Mouse (Mus musculus): ENCODE results near the gene Dgkk. TPM values are rescaled to one million over a fixed set of nuclear protein-coding genes. Genes with fewer than 3 reads are reported as not detected.
"Not testable (repeated sequence)": the region's sequence is repeated elsewhere in the genome, so short reads cannot be mapped to it uniquely, and the experiment has no call there.

Gene Dgkk
- total RNA-seq (2021), result under 1 TPM; 0.35 to 0.45 TPM

DNA sequence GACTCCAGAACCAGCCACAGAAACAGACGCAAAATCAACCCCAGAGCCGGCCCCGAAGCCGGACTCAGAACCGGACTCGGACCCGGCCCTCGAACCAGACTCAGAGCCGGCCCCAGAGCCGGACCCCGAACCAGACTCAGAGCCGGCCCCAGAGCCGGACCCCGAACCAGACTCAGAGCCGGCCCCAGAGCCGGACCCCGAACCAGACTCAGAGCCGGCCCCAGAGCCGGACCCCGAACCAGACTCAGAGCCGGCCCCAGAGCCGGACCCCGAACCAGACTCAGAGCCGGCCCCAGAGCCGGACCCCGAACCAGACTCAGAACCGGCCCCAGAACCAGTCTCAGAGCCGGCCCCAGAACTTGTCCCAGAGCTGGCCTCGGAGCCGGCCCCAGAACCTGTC, at the start of gene Dgkk:
Gene Dgkk, plus strand, starts transcription at position 301 of the 400 bp plus-strand sequence.
- not testable (repeated sequence) for DNase-seq

DNA sequence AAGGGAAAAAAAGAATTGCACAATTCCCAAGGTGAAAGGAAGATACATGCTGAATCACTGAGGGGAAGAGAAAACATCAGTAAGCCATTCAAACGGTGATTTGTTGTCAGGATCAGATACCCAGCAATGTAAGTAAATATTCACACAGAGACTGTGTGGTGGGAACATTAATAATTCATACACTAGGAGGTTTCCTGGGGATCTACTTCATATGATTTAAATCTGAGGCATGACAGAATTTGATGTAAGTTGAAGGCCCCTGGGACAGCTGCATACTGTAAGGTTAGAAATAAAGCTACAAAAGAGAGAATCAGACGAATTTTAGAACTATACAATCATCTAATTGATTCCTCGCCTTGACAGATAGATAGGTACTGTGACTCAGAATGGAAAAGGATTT, 45.1 kb upstream of the Dgkk start:
- no peak for DNase-seq

DNA sequence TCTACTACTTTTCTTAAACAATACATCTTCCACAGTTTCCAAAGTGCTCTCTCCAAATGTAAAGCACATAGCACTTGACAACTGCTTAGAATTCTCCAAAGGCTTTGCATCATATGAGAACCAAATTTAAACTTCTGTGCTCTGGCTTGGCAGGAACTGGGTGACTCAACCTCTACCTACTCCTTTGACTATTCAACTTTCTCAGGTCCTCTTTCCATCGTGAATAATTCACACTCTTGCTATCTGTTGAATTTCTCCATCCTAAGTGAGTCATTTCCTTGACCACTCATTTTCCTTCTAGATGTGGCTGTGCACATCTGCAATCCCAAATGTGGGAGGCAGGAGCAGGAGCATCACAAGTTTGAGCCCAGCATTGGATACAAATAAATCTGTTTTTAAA, 28.4 kb upstream of the Dgkk start:
- DNase-seq, result no peak

DNA sequence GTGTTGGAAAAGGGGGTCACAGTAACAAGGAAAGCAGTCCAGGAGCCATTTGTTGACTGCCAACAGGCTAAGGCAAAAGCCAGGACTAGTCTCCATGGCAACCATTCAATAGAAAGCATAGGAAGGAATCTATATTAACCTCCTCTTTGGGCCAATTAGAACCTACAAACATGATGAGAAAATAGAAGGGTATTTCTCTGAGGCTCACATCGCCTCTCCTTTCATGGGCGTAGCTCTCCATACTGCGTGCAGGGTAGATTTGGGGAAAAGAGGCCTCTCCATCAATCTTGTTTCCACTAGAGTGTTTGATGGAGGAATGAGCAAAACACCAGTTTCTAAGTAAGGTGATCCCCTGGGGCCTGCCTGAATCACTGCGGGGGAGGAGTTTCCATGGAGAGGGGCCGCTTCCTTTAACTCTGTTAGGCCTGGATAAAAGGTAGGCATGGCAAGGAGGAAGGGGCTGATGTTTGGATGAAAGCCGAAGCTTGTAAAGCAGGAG, 27.5 kb upstream of the Dgkk start:
- DNase-seq, result no peak

DNA sequence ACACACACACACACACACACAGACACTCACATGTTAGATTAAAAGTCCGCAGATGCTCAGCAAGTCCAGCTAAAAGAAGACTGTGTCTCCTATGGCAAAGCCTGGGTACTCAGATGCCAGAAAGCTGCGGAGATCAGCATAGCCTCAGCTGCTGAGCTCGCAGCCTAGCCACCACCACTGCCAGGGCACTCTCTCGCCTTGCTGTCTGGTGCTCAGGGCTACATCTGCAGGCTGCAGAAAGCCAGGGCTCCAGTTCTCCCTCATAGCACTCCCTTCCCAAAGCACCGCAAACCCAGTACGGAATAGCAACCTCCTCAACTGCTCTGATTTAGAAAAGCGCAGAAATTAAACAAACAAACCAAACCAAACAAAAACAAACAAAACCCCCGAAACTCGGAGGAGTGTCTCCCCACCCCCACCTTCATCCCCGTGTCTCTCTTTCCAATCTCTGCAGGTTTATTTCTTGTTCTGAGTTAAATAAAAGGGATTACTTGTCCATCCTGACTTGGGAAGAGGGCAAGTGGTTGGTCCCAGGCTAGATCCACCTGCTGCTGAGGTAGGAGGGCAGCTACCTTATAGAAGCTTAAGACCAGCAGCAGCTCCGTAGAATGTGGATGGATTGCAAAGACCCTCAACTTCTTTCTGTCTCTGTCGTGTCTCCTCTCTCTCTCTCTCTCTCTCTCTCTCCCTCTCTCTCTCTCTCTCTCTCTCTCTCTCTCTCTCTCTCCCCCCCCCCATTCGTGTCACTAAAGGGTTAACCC, 1.4 kb upstream of the Dgkk start:
- no peak for DNase-seq

DNA sequence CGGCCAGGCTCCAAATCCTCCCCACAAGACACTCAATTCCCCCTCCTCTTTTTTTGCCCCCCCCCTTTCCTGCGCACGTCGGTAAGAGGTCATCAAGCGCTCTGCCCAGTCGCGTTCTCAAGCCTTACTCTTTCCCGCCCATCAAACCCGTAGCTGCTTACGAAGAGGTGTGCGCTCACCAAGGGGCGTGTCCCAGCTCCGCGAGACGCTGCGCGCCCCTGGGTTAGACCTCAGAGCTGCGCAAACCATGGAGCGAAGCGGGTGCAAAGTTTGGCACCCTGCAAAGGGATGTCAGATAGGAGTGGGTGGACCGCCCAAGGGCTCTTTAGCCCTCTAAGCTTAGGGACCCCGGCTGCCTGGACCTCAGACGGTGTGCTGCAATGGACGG, 862 bp upstream of the Dgkk start:
- no peak for DNase-seq

DNA sequence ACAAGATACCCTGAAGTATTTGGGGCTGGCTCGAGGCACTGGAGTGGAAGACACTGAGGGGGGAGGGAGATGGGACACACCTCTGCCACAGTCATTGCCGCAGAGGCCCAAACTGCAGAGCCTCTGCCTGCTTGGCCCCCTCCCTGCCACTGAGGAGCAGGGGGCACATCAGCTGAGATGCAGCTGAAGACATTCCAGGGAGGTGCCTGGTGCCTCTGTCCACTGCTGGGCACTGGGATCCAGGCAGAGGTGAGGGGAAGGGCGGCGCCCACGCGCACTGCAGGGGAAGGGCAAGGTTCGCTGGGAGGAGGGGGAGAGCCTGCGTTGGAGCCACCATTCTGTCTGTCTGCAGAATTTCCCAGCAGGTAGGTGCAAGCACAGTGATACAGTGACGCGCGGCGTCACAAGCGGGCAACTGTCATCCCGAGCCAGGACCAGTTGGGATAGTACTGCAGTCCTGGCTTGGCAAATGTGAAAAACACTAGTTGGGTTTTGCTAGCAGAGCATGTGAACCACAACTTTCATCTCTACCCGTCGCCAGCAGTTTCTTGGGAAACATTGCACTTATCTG, 948 bp downstream of the Dgkk start:
- DNase-seq, result no peak

DNA sequence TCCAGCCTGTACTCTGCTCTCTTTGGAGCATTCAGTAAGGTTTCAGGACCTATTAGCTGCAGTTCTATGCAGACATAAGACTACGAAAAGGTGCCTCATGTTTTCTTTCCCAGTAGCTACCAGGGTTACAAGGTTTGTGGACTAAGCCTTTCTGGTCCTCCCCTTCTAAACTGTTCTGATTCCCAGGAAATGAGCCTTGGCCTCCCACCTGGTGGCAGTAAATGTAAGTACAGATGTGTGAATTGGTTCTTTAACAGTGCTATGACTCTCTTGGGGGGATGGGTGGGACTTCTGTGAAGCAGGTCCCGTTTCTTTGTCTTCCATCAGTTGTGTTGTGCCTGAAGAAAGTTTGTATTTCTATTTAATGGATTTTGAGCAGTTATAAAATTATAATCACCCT, 53.4 kb downstream of the Dgkk start:
- no peak for DNase-seq

DNA sequence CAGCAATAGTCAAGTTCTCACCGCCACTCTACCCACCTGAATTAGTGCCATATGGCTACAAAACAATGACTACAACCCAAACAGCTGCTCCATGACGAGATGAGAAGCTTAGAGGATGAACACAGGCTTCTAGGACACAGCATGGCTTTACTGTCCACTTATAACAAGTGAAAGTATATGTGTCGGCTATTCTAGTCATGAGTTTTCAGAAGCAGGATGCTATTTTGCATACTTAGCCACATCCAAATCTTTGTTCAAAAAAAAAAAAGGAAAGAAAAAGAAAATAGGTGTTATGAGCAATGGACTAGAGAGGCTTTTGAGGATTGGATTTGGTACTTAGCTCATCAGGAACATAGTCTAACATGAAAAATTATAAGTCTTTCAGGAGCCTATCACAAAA, 74.4 kb downstream of the Dgkk start:
- DNase-seq, result no peak

DNA sequence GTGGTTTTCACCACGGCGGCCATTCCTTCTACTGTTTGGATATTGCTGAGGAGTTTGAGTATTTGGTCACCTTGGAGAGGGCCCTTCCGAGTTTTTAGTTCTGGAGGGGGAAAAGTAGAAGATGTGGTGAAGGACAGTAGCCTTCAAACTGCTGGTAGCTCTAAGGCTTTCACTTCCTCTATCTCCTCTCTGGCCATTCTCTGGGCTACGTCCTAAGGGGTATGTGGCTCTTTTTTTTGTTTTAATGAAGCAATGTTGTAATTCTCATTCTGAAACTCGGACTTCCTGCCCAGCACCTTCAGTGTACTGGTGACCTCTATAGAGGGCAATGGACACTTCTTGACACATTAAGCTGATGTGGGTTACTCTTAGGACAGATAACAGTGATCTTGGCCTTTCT, 75.0 kb downstream of the Dgkk start:
- DNase-seq, result no peak

DNA sequence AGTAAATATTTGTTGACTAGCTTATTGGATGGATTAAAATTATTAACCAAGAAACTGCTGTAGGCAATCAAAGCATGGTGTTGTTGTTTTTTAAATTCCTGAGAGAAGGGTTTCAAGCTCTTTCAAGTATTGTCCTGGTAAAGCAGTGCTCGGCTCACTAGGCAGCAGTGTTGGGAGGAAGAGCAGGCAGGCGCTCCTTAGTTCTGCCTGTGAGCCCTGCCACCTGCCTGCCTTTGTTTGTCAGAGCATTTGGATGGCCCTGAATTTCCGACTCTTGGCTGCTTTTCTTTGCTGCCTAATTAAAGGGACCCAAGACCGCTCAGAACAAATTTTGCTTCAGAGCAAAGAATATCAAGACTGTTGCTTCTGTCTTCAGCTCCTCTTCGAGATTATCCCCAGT, 114.8 kb downstream of the Dgkk start:
- DNase-seq, result no peak

DNA sequence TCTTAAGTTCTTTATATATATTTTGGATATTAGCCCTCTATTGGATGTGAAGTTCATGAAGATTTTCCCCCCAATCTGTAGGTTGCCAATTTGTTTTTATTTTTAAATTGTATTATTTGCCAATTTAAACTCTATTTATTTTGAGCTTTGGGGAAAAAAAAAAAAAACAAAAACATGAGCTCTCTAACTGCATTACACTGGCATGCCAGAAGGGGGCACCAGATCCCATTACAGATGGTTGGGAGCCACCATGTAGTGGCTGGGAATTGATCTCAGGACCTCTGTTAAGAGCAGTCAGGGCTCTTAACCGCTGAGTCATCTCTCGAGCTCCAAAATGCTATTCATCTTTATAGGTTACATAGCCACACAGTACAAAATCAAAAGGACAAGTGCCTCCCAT, 131.9 kb downstream of the Dgkk start:
- no peak for DNase-seq

DNA sequence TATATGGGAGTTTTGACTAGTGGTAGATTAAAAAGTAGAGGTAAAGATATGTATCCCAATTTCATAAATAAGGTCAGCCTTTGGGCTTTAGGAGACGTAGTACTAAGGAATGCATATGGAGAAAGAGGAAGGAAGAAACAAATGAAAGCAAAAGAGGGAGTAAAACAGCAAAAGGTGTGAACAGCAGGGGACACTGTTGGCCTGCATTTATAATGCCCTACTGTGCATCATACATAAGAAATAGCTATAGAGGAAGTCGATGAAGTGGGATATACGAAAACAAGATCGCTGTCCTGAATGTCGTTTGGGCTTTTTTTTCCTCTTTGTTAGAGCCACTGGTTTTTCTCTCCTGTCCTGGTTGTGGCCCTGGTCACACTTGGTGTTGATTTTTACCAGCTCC, 143.1 kb downstream of the Dgkk start:
- no peak for DNase-seq

DNA sequence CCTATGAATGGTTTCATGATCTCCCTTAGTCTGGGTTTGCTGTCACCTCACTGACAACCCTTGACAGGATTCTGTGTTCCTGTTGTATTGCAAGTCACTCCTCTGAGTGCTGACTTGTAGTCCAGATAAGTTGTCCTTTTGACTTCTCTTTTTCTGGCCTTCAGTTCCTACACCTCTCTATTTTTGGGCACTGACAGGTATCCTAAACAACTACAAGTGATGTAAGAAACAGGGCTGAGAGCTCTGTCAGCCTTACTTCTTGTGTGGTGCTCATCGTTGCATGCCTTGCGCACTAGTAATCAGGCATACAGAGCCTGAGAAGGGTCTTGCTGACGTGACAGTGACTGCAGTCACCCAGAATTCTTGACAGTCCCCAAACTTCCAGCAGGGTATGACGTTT, 147.1 kb downstream of the Dgkk start:
- DNase-seq, result no peak

DNA sequence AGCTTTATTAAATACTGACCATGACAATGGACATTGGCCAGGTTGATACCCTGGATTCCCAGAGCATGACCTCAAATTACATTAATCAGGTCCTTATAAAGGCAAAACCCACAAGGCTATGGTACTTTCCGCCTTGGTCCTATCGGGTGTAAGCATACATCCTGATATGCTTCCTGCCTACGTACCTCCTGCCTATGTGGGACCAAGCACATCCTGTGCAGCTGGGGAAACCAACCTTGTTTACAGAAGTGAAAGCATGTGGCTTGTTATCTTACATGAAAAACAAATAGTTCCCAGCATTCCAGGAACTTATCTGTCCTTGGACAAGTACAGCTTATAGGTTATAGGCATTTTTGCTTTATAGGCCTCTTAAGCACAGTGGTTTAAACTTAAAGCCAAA, 189.5 kb downstream of the Dgkk start:
- DNase-seq, result no peak

DNA sequence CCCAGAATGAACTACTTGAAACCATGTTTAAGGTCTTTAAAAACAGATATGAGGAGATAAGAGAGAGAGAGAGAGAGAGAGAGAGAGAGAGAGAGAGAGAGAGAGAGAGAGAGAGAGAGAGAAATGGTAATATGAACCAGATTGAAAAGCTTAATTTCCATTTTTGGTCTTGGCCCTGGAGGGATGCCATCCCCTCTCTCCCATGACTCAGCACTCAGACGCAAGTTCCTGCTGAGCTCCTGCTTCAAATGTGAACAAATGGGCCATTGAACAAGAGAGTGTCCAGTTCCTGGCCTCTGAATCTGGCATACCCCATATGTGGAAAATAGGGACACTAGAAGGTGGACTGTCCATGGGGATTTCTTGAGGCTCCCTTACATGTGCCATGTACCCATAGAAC, 192.8 kb downstream of the Dgkk start:
- no peak for DNase-seq

DNA sequence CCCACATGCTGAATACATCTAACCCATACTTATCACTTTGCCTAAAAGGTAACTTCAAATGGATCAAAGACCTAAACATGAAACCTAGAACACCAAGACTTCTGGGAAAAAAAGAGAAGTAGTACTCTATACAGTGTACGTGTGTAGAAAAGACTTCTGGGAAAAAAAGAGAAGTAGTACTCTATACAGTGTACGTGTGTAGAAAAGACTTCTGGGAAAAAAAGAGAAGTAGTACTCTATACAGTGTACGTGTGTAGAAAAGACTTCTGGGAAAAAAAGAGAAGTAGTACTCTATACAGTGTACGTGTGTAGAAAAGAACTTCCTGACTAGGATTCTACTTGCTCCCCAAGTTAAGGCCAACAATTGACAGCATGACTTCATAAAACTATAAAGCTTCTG, 204.8 kb downstream of the Dgkk start:
- DNase-seq, result not testable (repeated sequence)

Data from layer of hippocampus, postnatal 36 days (tissue).